Mouse (Mus musculus) layer of hippocampus, adult 18-20 months (tissue): Measurements from ENCODE around the gene Ankrd7. TPM values are rescaled to one million over a fixed set of nuclear protein-coding genes. Genes with fewer than 3 reads are reported as not detected.
"Not testable (repeated sequence)": the region's sequence is repeated elsewhere in the genome, so short reads cannot be mapped to it uniquely, and the experiment has no call there.

ENCODE experiments used
- DNase-seq, 2 experiments: peaks; one replicate each; pipeline ENCODE4 v3.0.0; 2022; ENCODE audit warnings: low spot score in 2 of 2
- long read RNA-seq: library from polyadenylated mRNA; stranded (forward); transcript quantifications from one replicate; pipeline ENCODE4 v2.0.0, GENCODE M21; 2021
- total RNA-seq, 2 experiments: library from RNA; stranded (reverse); gene quantifications; 2 replicates each; pipeline ENCODE4 v1.2.3; 2021

The Ankrd7 gene
- not detected for total RNA-seq
- long read RNA-seq, result 0 reads

DNA sequence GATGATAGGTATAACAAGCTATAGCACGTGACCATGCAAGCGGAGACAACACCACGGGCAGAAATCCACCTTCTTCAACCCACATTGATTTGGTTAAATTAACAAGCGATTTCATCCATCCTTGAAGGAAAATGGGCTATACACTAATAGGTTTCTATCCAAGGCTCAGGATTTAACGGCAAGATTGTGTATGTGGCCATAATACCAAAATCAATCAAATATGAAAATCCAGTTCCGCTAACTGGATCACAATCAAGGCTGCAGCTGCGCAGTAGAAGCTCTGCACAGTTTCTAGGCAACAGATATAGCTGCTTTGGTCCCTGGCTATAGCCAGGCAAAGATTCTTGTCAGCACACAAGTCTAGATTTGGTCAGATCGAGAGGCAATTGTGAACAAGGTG lies at the start of gene Ankrd7:
Gene Ankrd7 (plus strand): TSS at position 301 of the 400 bp plus-strand sequence.
- DNase-seq, result no peak

DNA sequence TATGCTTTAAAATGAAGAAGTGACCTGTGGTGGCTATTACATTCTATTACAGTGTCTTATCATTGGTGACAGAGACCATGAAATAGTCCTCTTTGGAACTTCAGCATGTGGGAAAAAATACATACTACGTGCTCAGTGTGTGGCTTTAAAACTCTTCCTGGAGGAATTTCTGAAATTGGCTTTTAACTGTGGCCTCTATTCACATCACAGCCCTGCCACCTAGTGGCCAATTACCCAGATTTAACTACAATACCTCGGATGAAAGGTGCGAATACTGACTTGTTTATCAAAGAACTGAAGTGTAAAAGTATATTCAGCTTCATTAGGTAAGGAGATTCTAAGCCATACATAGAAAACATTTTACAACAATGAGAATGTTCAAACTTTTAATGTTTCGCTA lies 46.8 kb upstream of the Ankrd7 start:
- peak; percentile 45 to 92 for DNase-seq

DNA sequence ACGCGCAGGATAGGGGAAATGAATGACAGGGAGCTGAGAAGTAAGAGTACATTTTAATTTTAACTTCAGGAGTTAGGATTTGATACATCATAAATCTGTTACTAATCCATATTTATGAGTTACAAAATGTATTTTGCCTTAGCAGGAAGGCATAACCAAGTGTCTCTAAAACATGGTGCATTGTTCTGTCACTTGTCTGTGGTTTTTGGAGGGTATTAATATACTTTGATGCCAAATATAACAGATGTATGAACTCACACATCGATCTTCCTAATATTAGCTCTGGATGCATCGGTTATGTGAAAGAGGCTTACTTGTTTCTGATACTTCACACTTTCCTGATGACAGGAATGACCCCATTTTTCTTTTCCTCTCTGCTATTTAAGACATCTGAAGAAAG lies 45.9 kb upstream of the Ankrd7 start:
- peak in 1 of 2 experiments; percentile 53 for DNase-seq

DNA sequence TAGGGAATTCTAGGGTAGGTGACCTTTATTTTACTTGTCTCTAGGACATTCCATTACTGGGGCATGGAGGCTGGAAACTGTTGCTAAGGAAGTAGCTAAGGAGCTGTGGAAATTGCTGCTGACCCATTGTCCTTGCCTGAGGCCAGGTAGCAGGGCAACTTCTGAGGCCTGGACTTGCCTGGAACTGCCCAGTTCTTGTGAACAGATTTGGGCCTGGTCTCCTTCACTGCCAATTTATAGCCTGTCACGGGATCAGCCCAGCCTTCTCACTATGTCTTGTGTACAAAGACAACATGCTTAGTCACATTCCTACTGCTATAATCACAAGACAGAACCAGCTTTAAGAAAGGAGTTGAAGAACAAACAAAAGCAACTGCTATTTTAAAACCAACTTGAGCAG lies 43.3 kb upstream of the Ankrd7 start:
- DNase-seq, result no peak

DNA sequence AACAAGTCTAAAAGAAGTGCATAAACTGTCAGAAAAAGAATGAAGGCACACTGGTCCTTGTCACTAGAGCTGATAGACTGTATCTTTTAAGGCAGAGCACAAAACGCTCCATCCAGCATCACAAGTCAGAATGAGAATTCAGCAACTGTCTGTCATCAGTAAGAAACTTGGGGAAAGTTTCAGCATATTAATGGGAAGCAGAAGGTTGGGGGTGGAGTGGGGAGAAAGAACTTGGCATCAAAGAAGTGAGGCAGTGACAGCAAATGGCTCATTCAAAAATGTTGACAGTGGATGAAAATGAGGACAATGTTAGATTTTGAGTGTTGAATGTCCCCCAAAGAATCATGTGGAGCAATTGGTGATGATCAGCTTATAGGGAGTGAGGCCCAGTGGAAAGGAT lies 33.2 kb upstream of the Ankrd7 start:
- peak; percentile 59 to 90 for DNase-seq

DNA sequence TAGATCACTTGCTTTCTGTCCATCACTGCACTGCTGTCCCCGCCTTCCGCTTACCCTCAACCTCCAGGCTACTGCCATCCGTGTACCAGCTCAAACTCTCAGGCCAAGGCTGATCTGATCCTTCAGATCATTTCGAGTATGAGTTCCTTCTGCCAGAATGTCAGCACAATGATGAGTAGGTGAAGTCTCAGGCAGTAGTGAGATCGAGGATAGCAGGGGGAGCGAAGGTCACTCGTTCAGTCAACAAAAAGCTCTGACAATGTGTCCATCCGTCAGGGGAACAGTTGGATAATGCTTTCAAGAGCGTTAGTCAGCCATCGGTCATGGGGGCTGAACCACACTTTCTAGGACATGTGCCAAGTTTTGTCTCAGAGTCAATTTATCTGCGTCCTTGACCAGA lies 21.6 kb upstream of the Ankrd7 start:
- DNase-seq, result not testable (repeated sequence)

DNA sequence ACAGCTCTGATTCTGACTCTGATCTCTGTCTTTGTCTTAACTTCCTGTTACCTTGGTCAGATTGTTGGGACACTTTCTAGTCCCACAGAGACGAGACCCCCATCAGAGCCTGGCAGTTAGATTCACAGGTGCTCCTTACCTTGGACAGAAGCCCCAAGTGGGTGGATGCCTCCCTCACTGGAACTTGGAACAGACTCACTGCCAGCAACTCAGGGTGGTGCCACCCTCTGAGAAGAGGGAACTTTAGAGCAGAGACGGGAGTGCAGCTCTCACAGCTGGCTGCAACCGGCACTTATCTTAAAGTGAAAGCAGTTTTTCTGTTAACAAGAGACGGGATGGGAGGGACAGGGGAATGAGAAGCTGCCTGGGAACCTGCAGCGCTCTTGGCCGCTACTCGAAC lies 20.5 kb upstream of the Ankrd7 start:
- DNase-seq, result not testable (repeated sequence)

DNA sequence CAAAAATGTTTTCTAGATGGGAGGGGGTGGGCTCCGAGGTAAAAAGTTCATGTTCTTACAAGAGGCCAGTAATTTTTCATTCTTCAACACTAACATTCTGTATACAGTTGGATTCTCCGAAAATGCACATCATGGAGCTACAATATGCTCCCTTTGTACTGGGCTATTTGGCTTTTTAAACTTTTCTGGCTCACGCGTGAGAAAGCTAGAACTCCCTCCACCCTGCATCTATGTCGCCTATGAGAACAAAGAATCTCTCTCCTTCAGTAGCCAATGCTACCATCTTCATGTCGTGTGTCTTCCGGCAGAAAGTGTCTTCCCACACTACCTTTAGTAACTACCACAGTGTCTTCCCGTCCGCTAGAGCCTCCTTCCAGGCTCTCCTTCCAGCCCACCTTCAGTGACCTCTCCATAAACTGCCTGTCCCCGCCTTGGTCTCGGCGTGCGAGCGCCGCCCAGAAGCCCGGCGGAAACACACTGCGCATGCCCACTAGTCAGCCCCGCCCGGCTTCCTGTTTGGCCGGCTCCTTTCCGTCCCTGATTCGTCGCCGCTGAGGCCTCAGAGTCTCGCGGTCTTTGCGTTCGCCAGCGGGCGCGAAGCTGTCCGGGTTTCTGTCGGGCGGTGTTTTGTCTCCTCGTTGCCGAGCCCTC lies 17.9 kb upstream of the Ankrd7 start, which contains the start of gene Lsm8:
Gene Lsm8 (plus strand): TSS at position 529 of the 651 bp plus-strand sequence.
- peak; percentile 96 to 97 for DNase-seq

DNA sequence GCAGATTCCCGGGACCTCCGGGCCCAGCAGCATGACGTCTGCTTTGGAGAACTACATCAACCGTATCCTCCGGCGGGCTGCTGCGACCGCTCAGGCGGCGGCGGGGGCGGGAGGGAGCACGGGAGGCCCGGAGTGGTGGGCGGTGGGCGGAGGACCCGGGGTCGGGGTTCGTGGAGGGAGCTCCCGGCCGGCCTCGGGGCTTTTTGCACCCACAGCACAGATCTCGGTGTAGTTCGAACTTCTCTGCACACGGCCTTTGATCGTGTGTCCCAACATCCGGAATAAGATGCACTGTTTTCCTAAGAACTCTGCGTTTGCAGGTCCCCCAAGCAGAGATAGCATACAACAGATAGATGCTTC lies 17.4 kb upstream of the Ankrd7 start:
- no peak for DNase-seq

DNA sequence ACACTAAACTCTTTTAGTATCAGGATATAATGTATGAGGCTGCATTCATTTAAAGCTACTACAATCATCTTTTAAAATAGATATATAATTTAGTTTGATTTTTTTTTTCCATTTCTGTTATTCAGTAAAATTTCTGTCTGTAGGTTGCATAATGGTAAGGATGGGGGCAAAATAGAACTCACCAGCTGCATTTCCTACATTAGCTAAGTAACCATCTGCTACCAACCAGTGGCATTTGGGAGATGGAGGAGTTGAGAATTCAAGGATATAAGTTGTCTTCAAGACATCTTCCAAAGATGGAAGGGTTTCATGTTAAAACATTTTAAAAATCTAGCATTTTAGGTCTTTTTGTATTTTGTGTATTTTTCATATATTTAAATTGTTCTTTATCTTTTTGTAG lies 10.8 kb upstream of the Ankrd7 start:
- peak in 1 of 2 experiments; percentile 62 for DNase-seq

DNA sequence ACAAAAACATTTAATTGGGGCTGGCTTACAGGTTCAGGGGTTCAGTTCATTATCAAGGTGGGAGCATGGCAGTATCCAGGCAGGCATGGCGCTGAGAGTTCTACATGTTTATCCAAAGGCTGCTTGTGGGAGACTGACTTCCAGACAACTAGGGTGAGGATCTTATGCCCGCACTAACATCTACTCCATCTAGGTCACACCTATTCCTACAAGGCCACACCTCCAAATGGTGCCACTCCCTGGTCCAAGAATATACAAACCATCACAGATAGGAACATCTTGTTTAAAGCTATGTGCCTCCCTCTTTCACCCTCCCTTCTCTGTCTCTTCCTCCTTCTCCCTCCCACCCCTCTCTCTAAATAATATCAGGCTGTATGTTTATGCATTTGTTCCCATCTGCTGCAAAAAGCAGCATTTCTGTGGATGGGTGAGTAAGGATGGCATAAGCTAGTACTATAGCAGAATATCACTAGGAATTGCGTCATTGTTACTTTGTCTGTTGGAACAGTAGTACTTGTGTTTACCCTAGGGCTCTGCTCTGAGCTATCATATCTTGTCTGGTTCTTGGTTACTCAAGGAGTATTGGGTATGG lies 9.5 kb upstream of the Ankrd7 start:
- no peak for DNase-seq

DNA sequence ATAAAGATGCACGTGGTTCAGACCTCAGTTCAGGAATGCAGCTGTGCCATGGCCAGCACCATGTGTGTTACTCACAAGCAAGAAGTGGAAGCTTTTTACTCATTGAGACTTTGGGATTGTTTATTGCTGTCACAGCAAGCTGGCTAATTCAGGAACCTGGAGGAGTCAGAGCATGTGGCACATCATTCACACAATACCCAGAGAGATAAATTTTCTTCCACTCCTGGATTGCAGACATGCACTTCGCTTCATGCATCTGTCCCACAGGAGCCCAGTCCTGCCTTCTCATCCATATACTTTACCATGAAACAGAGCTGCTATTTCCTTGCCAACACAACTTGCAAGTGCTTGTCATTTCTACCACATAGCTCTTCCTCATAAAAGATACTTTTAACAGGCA lies 22.9 kb downstream of the Ankrd7 start:
- no peak for DNase-seq

DNA sequence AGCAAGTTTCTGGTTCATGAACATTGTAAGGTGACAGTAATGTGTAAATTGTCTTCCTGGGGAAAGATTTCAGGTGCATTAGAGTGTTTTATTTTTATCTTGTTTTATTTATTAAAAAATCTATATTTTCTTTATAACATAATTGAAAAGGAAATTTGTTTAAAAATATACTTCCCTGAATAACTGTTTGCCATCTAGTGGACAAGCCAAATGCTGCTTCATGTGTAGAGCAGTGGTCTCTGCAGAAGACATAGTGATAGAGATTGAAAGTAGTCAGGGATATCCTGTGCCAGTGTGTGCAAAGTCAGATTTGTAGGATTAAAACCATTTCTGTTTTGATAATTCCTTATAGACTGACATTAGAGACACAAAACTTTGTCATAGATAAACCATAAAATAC lies 28.0 kb downstream of the Ankrd7 start:
- no peak for DNase-seq

DNA sequence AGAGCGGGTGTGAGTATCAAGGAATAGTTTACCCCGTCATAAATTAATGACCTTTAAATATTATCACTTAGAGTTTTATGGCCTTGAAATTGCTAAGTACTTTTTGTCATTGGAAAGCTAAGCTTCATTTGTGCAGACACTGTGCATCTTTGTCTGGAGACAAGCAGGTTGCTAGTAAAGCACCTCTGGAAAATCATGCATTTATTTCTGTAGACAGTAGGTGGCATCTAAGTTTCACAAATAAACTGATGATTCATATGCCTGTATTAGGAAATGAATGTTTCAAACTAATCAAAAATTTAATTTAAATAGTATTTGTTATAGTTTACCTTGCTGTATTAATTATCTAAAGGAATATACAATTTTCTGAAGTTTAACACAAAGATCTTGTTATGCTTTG lies 41.1 kb downstream of the Ankrd7 start:
- peak in 1 of 2 experiments; percentile 37 for DNase-seq

DNA sequence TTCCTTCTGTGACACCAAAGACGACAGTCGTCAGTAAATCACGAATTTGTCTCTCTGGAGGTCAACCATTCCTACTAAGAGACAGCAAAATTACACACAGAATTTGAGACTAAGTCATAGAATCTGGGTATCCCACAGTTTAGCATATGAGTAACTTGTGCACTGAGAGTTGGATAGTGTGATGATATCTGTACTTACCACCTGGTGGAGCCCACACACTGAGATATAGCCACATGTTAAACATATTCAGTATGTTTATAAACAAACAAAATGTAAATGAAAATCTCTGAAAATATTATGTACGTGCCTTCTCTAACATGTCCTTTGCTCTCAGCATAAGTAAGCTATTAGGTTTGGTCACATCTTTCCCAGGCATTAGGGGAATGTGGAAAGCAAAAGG lies 47.1 kb downstream of the Ankrd7 start:
- no peak for DNase-seq

DNA sequence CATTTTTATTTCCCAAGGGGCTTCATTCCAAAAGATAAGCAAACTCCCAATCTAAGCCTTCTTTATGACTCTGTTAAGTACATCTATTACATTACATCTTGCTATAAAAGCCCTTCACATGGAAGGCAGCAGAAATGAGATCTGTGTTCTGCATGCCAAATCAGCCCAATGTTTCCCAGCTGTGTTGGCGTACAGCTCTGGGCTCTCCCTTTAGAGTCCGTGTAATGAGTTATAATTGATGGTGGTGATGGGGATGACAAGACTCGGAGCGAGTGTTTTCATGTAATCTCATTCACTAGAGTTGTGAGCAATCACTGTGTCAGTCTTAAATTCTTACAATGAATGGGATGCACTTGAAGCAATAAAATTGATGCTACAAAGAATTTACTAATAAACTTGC lies 49.9 kb downstream of the Ankrd7 start:
- no peak for DNase-seq

DNA sequence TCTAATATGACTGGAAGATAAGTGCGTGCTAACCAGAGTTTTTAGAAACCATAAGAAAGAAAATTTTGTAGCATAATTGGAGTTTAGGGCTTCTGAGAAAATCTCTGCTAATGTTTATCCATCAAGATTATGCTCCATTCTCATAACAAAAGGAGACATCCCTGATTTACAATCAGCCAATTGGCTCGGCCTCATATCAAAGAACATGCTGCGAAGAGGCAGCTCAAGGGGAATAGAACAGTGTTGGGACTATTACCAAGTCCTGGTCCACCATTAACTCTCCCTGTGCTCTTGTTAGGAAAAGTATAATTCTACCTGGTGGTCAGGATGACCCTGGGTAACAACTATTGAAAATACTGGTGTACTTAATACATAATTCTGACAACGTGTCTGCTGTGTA lies 50.4 kb downstream of the Ankrd7 start:
- no peak for DNase-seq

Other genes with a start within 250 kb of the Ankrd7 start
- gene Lsm8, start 17.7 kb upstream of the Ankrd7 start, total RNA-seq, result 10 to 100 TPM; 37.6 to 40.2 TPM